Mouse (Mus musculus) limb, embryonic 15.5 days (tissue): ENCODE measurements around the gene B430306N03Rik. TPM values are rescaled to one million over a fixed set of nuclear protein-coding genes. Genes with fewer than 3 reads are reported as not detected.

Source experiments
- ATAC-seq: fragments of 200-750 bp; cut with Nextera tagmentation; 2 replicates; pipeline ENCODE4 v1.8.0; 2017; ENCODE audit warnings: low read depth, moderate TSS enrichment; ENCODE audit not compliant: insufficient number of reproducible peaks, low FRiP score, low TSS enrichment
- H3K27ac ChIP-seq: fragments of 300-500 bp; sonication (generic); 2 replicates; pipeline ENCODE4 v1.5.1; 2015; ENCODE audit warnings: moderate library complexity, mild to moderate bottlenecking, inconsistent platforms
- H3K27me3 ChIP-seq: fragments of 300-500 bp; sonication (generic); 2 replicates; pipeline ENCODE4 v1.6.1; 2015; ENCODE audit warnings: inconsistent platforms
- H3K36me3 ChIP-seq: fragments of 300-500 bp; sonication (generic); 2 replicates; pipeline ENCODE4 v1.6.1; 2015; ENCODE audit warnings: inconsistent platforms
- H3K4me1 ChIP-seq: fragments of 300-500 bp; sonication (generic); 2 replicates; pipeline ENCODE4 v1.6.1; 2015; ENCODE audit warnings: inconsistent platforms
- H3K4me2 ChIP-seq: fragments of 300-500 bp; sonication (generic); 2 replicates; pipeline ENCODE4 v1.6.1; 2015; ENCODE audit warnings: mild to moderate bottlenecking, inconsistent platforms
- H3K4me3 ChIP-seq: fragments of 300-500 bp; sonication (generic); 2 replicates; pipeline ENCODE4 v1.5.1; 2015; ENCODE audit warnings: mild to moderate bottlenecking, inconsistent platforms
- H3K9ac ChIP-seq: fragments of 300-500 bp; sonication (generic); 2 replicates; pipeline ENCODE4 v1.6.1; 2015; ENCODE audit warnings: inconsistent platforms
- H3K9me3 ChIP-seq: fragments of 300-500 bp; sonication (generic); 2 replicates; pipeline ENCODE4 v1.6.1; 2016; ENCODE audit warnings: inconsistent platforms
- WGBS: fragments of 180-500 bp; shearing (Covaris S2); methylation state at CpG from one replicate; pipeline ENCODE4 v1.1.7; 2015; 5-methylcytosine and 5-hydroxymethylcytosine counted together
- polyA plus RNA-seq: library from polyadenylated mRNA; unstranded; fragments of >200 nt; fragmentation: Nextera tagmentation; extraction: Ambion mirVana; gene quantifications from 2 replicates; pipeline ENCODE4 v1.2.1, GENCODE M21; 2015

B430306N03Rik gene
- polyA plus RNA-seq, 1 experiment from 2014 or later, result 0.17 TPM

DNA sequence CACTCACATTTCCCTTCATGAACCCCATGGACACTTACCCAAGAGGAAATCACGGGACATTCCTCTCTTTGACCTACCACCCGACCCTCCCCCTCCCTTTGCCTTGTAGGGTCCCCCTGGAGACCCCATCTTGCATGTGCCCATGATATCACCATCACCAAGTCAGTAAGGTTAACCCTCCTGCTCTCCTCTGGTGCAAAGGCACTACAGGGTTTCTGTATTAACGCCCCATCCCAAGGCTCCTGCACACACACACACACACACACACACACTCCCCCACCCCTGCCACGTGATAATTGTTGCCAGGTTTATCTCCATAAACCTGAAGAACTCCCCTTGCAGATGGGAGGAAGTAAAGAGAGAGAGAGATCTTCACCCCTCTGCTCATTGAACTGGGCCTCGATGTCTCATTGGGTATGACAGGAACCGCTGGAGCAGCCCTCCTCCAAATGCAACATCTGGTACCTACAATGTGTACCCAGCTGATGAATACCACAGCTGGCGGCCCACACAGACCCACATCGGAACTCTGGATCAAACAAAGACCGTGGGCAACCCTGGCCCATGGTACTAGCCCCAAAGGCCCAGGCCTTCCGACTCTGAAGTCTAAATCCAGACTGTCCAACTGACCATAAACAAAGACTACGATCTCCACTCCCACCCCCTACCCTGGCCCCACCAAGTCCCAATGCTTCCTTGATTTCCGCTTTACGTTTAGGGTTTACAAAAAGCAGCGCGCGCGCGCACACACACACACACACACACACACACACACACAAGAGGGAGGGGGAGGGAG lies 34.8 kb upstream of the B430306N03Rik start:
- Histone ChIP-seq H3K4me2 (peak overlapping the region; percentile 38), H3K9me3 (no peaks in the 10 kb centered on the region), H3K4me1 (peaks cover 9% of the 10 kb centered on the region; the same call in 1 of the 2 replicates), H3K9ac (0 out of 2 replicates have a peak overlapping the region, but pooled peaks have one; percentile 7), H3K27me3 (no peaks in the 10 kb centered on the region), H3K4me3 (peak overlapping the region; percentile 27), H3K36me3 (no peaks in the 10 kb centered on the region), H3K27ac (no peak overlapping the region)
- 30% methylated on average over 18 of the region's 18 CpGs for WGBS
- ATAC-seq, result no peak

DNA sequence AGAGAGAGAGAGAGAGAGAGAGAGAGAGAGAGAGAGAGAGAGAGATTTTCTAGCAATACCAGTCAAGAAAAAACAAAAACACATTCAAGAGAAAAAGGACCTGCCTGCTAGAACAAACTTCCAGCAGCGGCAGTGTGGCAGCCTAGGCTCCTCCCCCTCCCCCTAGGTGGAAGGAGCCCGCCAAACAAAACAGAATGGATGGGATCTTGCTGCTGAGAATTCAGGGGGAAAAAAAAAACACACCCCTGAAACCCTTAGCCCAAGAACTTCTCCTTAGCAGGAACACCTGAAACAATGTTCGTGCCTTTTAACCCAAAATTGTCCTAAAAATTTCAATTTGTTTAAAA lies 34.2 kb upstream of the B430306N03Rik start:
- 3% methylated on average over 3 of the region's 3 CpGs for WGBS
- Histone ChIP-seq H3K27me3 (no peaks in the 10 kb centered on the region), H3K4me2 (peak overlapping the region; percentile 38), H3K9ac (no peak overlapping the region), H3K27ac (no peak overlapping the region), H3K36me3 (no peaks in the 10 kb centered on the region), H3K9me3 (no peaks in the 10 kb centered on the region), H3K4me3 (peak overlapping the region; percentile 27), H3K4me1 (peaks cover 9% of the 10 kb centered on the region; the same call in 1 of the 2 replicates)
- ATAC-seq, result no peak

DNA sequence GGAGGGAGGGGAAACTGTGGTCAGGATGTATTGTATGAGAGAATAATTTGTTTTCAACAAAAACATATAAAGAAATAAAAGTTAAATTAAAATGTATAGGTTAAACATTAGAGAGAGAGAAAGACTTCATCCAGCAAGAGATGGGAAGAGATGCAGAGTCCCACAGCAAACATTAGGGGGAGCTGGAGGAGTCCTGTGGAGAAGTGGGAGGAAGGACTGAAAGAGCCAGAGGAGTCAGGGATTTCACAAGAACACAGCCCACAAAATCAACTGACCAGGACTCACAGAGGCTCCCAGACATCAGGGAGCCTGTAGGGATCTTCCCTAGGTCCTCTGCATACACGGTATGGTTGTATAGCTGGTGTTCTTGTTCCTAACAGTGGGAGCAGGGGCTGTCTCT lies 29.2 kb upstream of the B430306N03Rik start:
- 54% methylated on average over 1 of the region's 1 CpGs for WGBS
- H3K27me3 ChIP-seq, result no peaks in the 10 kb centered on the region

DNA sequence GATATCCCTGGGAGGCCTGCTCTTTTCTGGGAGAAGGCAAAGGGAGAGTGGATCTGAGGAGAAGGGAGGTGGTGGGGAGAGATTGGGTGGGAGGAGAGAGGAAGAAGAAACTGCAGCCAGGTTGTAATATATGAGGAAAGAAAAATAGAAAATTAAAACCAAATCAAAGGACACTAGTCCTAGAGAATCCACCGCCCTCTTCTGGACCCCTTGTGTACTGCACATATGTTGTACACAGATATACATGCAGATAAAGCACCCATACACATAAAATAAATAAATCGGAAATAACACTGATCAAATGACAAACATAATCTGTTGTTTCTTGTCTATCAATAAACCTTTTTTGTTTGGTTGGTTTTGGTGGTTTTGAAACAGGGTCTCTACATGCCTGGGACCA lies 28.7 kb upstream of the B430306N03Rik start:
- Histone ChIP-seq H3K27ac (no peak overlapping the region), H3K9me3 (no peaks in the 10 kb centered on the region), H3K4me3 (no peak overlapping the region), H3K4me2 (no peak overlapping the region), H3K4me1 (no peaks in the 10 kb centered on the region), H3K36me3 (no peaks in the 10 kb centered on the region), H3K9ac (no peak overlapping the region), H3K27me3 (no peaks in the 10 kb centered on the region)
- ATAC-seq, result no peak
- 65% methylated on average over 2 of the region's 2 CpGs for WGBS

More for the DNA sequence above, 29.2 kb upstream of the B430306N03Rik start:
- Histone ChIP-seq H3K27ac (no peak overlapping the region), H3K36me3 (no peaks in the 10 kb centered on the region), H3K4me3 (no peak overlapping the region), H3K9ac (no peak overlapping the region), H3K4me1 (peaks cover under 1% of the 10 kb centered on the region; the same call in 1 of the 2 replicates), H3K4me2 (no peak overlapping the region), H3K9me3 (no peaks in the 10 kb centered on the region)
- ATAC-seq, result no peak

DNA sequence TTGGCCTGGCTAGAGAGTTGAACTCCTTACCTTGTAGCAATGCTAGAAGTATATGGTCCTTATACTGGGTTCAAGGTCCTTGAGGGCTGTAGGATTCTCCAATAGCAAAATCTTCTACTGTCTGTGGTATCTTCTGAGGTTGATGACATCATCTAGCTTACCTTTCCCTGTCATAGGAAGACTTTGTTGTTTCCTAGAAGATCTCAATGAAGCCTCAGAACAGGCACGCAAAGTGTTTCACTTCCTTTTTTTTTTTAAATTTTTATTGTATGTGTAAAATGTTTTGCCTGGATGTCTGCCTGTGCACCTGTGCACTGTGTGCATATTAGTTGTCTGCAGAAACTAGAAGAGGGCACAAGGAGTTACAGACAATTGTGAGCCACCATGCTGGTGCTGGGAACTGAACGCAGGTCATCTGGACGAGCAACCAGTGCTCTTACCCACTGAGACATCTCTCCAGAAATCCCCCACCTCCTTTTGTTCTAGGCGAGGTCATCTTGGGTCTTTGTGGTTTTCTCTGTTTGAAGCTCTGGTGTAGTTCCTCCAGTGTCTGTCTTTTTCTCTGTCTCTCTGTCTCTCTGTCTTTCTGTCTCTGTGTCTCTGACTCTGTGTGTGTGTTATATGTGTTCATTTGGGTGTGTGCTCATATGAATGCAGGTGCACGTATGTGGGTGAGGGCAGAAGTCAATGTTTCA lies 22.3 kb upstream of the B430306N03Rik start:
- no peaks in the 10 kb centered on the region for H3K9me3 ChIP-seq
- no peak for ATAC-seq

DNA sequence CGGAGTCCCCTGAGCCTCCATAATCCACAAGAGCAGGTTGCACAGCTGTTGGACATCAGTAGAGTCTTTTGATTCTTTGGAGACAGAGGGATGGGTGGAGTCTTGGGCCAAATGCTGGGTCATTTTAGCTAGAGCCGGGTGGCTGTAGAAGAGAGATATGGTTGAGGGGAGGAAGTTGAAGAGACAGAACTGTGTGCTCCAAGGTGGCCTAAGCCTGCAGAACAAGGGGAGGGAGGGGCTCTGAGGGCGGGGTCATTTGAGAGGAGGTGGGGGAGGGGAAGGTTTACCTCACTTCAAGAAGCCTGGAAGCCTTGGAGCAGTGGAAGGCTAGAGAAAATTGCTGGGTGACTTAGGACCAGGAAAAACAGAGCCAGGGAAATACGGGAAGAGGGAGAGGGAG lies 16.7 kb upstream of the B430306N03Rik start, which contains the start of gene Treml2:
Gene Treml2 (plus strand): TSS at position 296 of the 400 bp plus-strand sequence.
- 18% methylated on average over 3 of the region's 4 CpGs for WGBS
- H3K4me3 ChIP-seq, result no peak within 1 kb of the TSS
- no peaks in the 10 kb centered on the region for H3K27me3 ChIP-seq
- H3K9ac ChIP-seq, result no peak within 1 kb of the TSS
- H3K4me2 ChIP-seq, result no peak within 1 kb of the TSS
- H3K27ac ChIP-seq, result no peak within 1 kb of the TSS
- H3K4me1 ChIP-seq, result no peaks in the 10 kb centered on the region
- no peaks in the 10 kb centered on the region for H3K36me3 ChIP-seq
- no peaks in the 10 kb centered on the region for H3K9me3 ChIP-seq
- ATAC-seq, result no peak

More for the DNA sequence above, 22.3 kb upstream of the B430306N03Rik start:
- Histone ChIP-seq H3K36me3 (no peaks in the 10 kb centered on the region), H3K27me3 (no peaks in the 10 kb centered on the region), H3K9ac (no peak overlapping the region), H3K27ac (no peak overlapping the region), H3K4me2 (no peak overlapping the region), H3K4me1 (no peaks in the 10 kb centered on the region), H3K4me3 (no peak overlapping the region)
- WGBS, result 82% methylated on average over 5 of the region's 5 CpGs

DNA sequence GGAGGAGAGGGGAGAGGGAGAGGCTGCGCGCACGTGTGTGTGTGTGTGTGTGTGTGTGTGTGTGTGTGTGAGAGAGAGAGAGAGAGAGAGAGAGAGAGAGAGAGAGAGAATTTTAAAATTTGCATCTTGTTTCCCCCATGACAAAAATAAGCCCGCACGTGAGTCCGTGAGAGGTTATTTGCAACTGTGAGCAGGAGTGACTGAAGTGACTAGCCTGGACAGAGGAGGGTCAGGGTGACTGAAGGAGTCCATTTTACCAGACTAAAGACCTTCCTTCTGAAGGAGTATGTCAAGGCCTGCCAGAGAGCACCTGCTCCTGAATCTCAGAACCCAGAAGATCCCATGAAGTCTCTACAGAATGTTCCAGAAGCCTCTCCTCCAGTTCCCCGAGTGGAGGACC lies 16.2 kb upstream of the B430306N03Rik start:
- ATAC-seq, result no peak
- Histone ChIP-seq H3K36me3 (no peaks in the 10 kb centered on the region), H3K9ac (no peak overlapping the region), H3K4me3 (no peak overlapping the region), H3K9me3 (no peaks in the 10 kb centered on the region), H3K4me1 (no peaks in the 10 kb centered on the region), H3K27me3 (no peaks in the 10 kb centered on the region), H3K27ac (no peak overlapping the region), H3K4me2 (no peak overlapping the region)
- 54% methylated on average over 7 of the region's 7 CpGs for WGBS

DNA sequence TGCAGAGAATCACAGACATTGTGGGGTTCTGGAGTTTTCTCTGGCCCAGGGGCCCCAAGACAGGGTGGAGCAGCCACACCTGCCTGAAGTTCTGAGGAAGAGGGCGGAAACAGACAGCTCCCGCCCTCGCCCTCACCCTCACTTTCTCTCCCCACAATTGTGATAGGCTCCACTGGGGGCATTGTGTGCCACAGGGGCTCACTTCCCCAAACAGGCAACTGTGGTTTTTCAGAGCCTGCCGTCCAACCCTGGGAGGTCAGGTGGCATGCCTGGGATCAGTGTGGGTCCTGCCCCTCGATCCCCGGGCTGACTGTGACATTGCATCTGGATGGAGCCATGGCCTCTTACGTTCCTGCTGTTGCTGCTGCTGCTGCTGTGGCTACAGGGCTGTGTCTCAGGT lies 15.7 kb upstream of the B430306N03Rik start:
- no peak for ATAC-seq
- Histone ChIP-seq H3K4me2 (no peak overlapping the region), H3K27me3 (no peaks in the 10 kb centered on the region), H3K27ac (no peak overlapping the region), H3K4me3 (no peak overlapping the region), H3K36me3 (no peaks in the 10 kb centered on the region), H3K4me1 (no peaks in the 10 kb centered on the region), H3K9ac (no peak overlapping the region), H3K9me3 (no peaks in the 10 kb centered on the region)
- WGBS, result 53% methylated on average over 7 of the region's 7 CpGs

DNA sequence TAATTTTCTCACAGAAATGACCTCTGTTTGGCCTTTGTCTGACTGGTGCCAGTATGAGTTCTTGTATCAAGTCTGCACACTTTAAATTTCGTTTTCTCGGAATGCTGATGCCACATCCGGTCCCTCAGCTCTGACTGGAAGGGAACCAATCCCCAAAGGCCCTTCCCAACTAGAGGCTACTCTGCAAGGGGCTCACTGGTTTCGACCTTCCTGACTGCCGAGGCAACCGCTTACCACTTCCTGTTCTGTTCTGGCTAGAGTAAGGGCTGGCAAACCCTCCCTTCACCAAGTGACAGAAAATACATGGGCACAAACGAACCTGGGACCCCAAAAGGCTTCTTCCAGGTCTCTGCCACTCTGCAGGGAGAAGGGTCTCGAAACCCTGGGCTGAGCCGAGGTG lies 15.1 kb upstream of the B430306N03Rik start:
- WGBS, result 65% methylated on average over 9 of the region's 9 CpGs
- H3K4me3 ChIP-seq, result no peak overlapping the region
- no peak overlapping the region for H3K9ac ChIP-seq
- no peaks in the 10 kb centered on the region for H3K9me3 ChIP-seq
- no peaks in the 10 kb centered on the region for H3K4me1 ChIP-seq
- no peak overlapping the region for H3K27ac ChIP-seq
- H3K4me2 ChIP-seq, result no peak overlapping the region
- H3K27me3 ChIP-seq, result no peaks in the 10 kb centered on the region
- no peak for ATAC-seq
- no peaks in the 10 kb centered on the region for H3K36me3 ChIP-seq

DNA sequence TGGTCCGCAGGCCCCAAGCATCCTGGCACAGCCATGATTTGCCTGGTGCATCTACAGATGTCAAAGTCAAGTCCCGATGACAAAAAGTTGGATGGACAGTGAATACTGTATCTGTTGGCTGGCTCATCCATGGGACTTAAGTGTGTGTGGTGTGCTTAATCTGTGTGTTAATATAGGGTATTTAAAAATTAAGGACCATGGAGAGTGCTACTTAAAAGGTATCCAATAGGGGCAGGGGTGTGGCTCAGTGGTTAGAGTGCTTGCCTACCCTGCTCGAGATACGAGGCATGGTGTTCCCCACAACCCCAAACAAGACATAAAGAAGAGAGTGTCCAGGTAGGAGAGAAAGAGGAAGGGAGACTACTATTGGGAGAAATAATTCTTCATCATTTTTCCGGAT lies 14.1 kb upstream of the B430306N03Rik start:
- Histone ChIP-seq H3K9ac (no peak overlapping the region), H3K27ac (no peak overlapping the region), H3K36me3 (no peaks in the 10 kb centered on the region), H3K4me2 (no peak overlapping the region), H3K4me1 (no peaks in the 10 kb centered on the region), H3K9me3 (no peaks in the 10 kb centered on the region), H3K27me3 (no peaks in the 10 kb centered on the region), H3K4me3 (no peak overlapping the region)
- 88% methylated on average over 5 of the region's 5 CpGs for WGBS
- no peak for ATAC-seq

DNA sequence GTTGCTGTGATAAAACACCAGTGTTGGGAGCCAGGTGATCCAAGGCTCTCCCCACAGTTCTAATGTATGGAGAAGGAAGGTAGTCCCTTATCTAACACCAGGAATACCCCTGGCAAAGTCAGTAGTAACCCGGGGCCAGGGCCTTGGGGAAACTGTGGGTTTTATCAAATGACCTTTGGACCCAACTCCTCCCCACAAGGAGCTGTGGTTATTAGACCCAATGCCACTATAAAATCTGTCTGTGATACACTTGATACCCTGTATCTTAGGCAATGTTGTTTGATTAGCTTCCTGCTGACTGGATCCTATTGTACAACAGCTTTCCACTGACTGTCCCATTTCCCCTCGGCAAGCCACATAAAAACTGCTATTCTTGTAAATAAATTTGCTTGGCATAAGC lies 3.8 kb upstream of the B430306N03Rik start:
- Histone ChIP-seq H3K4me2 (no peak overlapping the region), H3K27ac (no peak overlapping the region), H3K4me3 (no peak overlapping the region), H3K9me3 (no peaks in the 10 kb centered on the region), H3K9ac (no peak overlapping the region), H3K27me3 (no peaks in the 10 kb centered on the region), H3K36me3 (no peaks in the 10 kb centered on the region), H3K4me1 (no peaks in the 10 kb centered on the region)
- ATAC-seq, result no peak
- WGBS, result 60% methylated on average over 2 of the region's 2 CpGs

DNA sequence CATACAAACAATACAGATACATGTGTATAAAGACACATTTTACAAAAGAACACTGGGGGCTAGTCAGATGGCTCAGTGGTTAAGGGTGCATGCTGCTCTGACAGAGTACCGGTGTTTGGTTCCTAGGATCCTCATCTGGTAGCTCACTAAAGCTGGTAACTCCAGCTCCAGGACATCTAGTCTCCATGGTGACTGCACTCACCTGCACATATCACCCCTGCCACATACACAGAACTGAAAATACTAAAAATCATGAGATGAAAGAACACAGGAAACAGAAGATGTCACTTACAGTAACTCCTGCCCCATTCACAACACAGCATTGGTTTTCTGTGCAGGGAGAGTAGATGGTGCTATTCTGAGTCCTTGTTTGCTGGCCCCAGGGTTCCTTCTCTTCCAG lies 2.7 kb downstream of the B430306N03Rik start:
- H3K27me3 ChIP-seq, result no peaks in the 10 kb centered on the region
- H3K4me2 ChIP-seq, result no peak overlapping the region
- no peak overlapping the region for H3K27ac ChIP-seq
- H3K9ac ChIP-seq, result no peak overlapping the region
- no peaks in the 10 kb centered on the region for H3K9me3 ChIP-seq
- no peak for ATAC-seq
- 97% methylated on average over 1 of the region's 1 CpGs for WGBS
- no peak overlapping the region for H3K4me3 ChIP-seq
- no peaks in the 10 kb centered on the region for H3K36me3 ChIP-seq
- H3K4me1 ChIP-seq, result no peaks in the 10 kb centered on the region
